ENCODE assay signal across 18 mouse cellular contexts in the genomic region with DNA sequence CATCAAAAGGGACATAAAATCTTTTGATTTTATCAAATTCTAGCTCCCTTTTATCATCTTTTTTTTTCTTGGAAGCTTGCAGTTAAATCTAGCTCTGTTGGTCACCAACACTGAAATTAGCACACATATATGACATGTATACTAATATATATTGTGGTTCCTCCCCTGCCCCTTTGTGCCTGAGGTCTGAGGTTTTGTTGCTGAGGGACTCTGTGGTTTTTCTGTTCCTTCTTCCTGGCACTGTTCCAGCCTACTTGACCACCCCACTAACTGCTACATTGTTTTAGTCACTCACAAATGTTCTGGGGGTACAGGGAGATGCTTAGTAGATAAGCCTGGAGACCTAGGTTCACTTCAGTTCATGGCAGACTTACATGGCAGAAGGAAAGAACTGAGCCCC.
"Had no signal": no experiment of that assay in that cellular context is flagged by ENCODE, and none has a peak within 500 bp of the region (broad histone marks: within the 10 kb centered on the region; RNA-seq: fewer than 3 reads in every experiment).

No protein-coding gene starts in this region.

- H3K9me3 ChIP-seq: lung, embryonic 15.5 days; midbrain, embryonic 10.5 days; midbrain, embryonic 12.5 days; neural tube, embryonic 13.5 days; neural tube, embryonic 15.5 days; stomach, embryonic 15.5 days had no signal

- H3K36me3 ChIP-seq: lung, embryonic 15.5 days; midbrain, embryonic 10.5 days; midbrain, embryonic 12.5 days; neural tube, embryonic 13.5 days; neural tube, embryonic 15.5 days; stomach, embryonic 15.5 days had no signal

- H3K27ac ChIP-seq: lung, embryonic 15.5 days; midbrain, embryonic 10.5 days; midbrain, embryonic 12.5 days; neural tube, embryonic 13.5 days; neural tube, embryonic 15.5 days; stomach, embryonic 15.5 days; stomach, postnatal 0 days had no signal

- H3K4me3 ChIP-seq: lung, embryonic 15.5 days; midbrain, embryonic 10.5 days; midbrain, embryonic 12.5 days; myocyte; neural tube, embryonic 13.5 days; neural tube, embryonic 15.5 days; stomach, embryonic 15.5 days had no signal

- DNase-seq: lung, adult 2 months; lung, postnatal 10 days; lung, postnatal 4 days; midbrain, embryonic 14.5 days; retina, postnatal 1 day; right cerebral cortex, postnatal 14 days; thymus, adult 2 months; thymus, postnatal 25 days; thymus, postnatal 4 days had no signal

- H3K27me3 ChIP-seq: lung, embryonic 15.5 days; midbrain, embryonic 12.5 days; neural tube, embryonic 13.5 days; neural tube, embryonic 15.5 days; stomach, embryonic 15.5 days had no signal

- H3K4me2 ChIP-seq: lung, embryonic 15.5 days; midbrain, embryonic 12.5 days; neural tube, embryonic 13.5 days; neural tube, embryonic 15.5 days; stomach, embryonic 15.5 days had no signal

- ATAC-seq: midbrain, embryonic 16.5 days had no signal

- H3K4me1 ChIP-seq: midbrain, embryonic 10.5 days; midbrain, embryonic 12.5 days; stomach, embryonic 15.5 days had no signal

- H3K9ac ChIP-seq: lung, embryonic 15.5 days; midbrain, embryonic 12.5 days; neural tube, embryonic 13.5 days; neural tube, embryonic 15.5 days; stomach, embryonic 15.5 days had no signal
